Mouse (Mus musculus): ENCODE data around the gene Lrp10.

Lrp10 gene

DNA sequence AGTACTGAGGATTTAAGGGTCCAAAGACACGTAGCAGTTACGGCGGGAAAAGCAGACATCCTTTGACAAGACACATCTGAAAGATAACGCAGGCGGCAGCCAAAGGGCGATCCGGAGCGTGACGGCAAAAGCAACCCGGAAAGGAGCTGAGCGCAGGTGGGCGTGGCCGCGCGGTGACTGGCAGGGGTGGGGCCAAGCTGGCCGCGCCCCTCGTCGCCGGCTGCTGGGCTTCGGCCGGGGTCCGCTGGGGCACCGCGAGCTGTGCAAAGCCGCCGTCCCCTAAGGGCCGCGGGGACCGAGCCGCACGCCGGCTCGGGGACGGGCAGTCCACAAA, at the start of gene Lrp10:
TSS of gene Lrp10 (plus strand) at position 179 of the 334 bp plus-strand sequence.
- peak; percentile 88 to 91 for DNase-seq (ENCODE audit: low spot score in 2 of 2)

DNA sequence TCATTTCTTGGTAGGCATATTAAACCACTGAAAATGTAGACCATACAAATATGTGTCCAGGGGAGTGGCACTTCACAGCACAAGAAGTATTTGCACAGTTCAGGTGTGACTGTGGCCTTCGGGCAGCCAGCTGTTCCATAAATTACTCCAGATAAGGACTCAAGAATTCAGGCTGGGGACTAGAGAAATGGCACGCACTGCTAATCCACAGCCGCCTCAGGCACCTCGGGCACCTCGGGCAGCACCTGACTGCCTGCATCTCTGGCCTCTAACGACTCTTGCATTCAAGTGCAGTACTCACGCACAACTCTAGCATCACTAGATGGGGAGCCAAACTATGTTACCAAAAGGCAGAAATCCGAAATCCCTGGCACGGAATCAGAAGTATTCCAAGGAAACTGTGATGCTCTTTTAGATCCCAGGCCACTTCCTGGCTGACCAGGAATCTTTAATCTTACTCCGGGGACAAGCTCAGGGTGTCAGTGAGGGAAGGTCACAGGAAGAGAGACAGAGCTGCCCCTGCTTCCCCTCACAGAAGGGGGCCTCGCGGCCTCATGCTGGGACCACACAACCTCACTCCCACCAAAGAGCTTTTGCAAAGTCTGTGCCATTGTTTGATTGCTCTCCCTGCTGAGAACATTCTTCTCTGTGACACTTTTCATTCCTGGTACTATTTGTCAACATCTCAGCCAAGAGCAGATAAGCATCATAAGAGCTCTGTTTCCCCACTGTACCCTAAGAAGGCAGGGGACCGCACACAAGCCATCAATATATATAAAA, 48.5 kb upstream of the Lrp10 start:
- DNase-seq (ENCODE audit: low spot score in 2 of 2): no peak

DNA sequence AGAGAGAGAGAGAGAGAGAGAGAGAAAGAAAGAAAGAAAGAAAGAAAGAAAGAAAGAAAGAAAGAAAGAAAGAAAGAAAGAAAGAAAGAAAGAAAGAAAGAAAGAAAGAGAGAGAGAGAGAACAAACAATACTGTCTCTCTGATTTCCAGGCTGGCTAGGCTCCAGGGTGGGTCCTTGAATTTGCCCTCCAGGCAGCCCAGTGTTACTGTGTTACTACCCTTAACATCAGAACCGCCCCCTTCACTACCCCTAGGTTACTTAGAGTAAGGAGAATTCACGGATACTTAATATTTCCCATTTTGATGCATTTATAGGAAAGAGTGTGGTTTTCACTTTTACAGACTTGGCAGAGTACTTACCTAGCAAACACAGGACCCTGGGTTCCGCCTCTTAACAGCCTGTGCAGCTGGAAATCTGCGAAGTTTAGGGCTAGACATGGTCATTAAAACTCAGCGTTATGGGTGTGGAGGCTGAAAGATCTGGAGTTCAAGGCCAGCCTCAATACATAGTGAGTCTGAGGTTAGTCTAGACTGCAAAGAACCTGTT, 47.6 kb upstream of the Lrp10 start:
- DNase-seq (ENCODE audit: low spot score in 2 of 2): no peak

DNA sequence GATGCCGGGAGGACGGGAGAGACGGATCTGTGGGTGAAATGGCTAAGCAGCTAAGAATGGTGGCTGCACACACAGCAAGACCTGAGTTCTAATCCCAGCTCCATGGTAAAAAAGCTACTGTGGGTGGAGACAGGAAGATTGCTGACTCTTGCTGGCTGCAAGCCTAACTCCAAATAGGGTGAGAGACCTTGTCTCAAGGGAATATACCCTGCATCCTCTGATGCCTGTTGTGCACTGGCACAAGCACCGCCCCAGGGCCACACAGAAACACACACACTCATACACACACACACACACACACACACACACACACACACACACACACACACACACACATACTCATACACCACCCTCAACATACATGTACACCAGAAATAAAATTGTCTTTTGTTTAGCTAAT, 47.1 kb upstream of the Lrp10 start:
- DNase-seq (ENCODE audit: low spot score in 2 of 2): no peak

DNA sequence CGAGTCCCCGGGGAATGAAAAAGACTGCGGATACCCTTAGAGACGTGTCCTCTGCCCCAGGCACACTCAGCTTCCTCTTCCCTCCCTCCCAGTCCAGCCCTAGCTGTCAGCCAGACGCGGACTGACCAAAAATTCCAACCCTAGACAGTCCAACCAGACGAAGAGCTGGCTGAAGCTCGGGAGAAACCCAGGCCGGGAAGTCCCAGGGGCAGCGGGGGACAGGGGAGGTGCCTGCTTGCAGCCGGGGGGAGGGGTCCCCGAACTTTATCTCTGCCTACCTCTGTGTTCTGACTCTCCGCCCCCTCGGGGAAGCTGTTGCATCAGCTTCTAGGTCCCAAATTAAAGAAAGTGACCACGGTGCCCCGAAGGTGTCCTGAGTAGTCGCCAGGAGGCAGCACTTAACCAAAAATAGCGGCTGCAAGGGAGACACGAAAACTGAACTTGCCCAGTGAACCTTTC, 46.3 kb upstream of the Lrp10 start, which contains the start of gene Slc7a7:
TSS of gene Slc7a7 (minus strand) at position 158 of the 459 bp plus-strand sequence.
- DNase-seq (ENCODE audit: low spot score in 2 of 2): peak; percentile 28 to 41

DNA sequence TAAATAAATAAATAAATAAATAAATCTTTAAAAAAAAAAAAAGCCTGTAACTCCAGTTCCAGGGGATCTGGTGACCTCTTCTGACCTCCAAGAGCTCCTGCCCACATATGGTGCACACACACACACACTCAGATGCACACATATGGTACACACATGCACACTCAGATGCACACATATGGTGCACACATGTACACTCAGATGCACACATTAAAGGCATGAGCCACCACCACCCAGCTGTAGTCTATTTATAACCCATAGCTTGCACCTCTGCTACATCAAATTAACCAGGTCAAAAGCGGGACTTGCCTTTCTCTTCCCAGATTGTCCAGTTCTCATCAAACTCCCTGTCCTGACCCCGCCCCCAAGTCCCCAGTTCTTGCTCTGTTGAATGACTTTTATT, 42.9 kb upstream of the Lrp10 start:
- DNase-seq (ENCODE audit: low spot score in 2 of 2): no peak

DNA sequence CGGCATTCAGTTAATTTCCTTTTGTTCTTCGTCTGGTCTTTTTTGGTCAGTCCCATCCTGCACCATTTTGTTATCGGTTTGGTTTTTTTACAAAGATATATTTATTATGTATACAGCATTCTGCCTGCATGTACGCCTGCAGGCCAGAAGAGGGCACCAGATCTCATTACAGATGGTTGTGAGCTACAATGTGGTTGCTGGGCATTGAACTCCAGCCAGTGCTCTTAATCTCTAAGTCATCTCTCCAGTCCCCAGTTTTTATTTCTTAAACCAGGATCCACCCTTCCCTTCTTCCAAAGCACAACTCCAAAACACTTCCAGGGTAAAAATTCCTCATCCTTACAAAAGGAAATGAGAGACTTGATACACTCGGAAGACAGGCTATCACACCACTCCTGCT, 40.5 kb upstream of the Lrp10 start:
- peak; percentile 42 to 49 for DNase-seq (ENCODE audit: low spot score in 2 of 2)

DNA sequence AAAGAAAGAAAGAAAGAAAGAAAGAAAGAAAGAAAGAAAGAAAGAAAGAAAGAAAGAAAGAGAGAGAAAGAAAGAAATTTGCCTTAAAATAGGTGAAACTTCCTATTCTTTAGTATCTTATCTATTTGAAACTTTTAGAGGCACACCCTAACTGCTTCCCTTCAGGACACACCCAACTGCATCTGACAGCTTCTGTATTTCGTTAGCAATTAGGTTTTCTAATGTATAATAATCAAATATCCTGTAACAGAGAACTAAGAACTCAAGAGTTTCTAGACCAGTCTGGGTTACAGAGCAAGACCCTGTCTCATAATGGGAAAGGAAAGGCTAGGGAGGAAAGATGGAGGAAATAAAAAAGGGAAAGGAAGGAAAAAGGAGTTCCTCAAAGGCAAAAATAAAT, 39.3 kb upstream of the Lrp10 start:
- no peak for DNase-seq (ENCODE audit: low spot score in 2 of 2)

DNA sequence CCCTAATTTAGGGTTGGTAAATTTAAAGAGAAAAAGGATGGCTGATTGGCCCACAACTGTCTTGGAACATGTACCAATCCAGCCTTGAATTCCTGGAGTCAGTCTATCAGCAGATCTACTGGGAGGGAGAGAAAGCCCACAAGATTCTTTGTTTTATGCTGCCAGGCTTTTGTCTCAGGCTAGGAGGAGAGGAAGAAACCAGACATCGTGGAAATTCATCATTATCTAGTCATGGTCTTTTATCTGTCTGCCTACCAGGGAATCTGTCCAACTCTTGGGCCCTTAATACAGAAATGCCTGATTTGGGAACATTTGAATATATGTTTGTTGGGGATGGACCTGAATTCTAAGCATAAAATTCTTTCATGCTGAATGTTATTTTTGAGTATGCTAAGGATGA, 38.4 kb upstream of the Lrp10 start:
- no peak for DNase-seq (ENCODE audit: low spot score in 2 of 2)

DNA sequence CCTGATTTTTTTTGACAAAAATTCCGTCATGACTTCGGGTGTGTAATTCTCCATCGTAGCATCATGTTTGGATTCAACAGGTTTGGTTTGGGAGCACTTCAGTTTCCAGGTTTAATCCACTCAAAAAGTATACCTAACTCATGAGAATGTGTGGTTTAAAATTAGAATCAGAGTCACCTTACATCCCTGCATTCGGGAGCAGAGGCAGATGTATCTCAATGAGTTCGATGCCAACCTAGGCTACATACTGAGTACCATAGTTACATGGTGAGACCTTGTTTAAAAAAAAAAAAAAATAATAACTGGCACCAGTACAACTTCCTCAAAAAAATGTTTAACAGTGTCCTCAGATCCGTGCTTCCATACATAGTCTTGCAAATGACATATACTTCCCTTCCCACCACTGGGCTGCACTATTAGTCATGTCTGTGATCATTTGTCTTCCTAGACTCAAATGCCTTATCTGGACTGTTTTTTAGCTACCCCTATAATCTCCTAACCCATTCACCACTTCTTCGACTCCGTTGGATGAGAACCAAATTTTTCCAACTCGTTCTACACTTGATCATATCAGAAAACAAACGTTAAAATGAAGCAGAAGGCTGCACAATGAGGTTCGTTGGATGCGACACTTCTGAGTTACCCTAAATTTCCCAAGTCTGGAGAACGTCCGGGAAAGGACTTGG, 37.8 kb upstream of the Lrp10 start:
- DNase-seq (ENCODE audit: low spot score in 2 of 2): no peak

DNA sequence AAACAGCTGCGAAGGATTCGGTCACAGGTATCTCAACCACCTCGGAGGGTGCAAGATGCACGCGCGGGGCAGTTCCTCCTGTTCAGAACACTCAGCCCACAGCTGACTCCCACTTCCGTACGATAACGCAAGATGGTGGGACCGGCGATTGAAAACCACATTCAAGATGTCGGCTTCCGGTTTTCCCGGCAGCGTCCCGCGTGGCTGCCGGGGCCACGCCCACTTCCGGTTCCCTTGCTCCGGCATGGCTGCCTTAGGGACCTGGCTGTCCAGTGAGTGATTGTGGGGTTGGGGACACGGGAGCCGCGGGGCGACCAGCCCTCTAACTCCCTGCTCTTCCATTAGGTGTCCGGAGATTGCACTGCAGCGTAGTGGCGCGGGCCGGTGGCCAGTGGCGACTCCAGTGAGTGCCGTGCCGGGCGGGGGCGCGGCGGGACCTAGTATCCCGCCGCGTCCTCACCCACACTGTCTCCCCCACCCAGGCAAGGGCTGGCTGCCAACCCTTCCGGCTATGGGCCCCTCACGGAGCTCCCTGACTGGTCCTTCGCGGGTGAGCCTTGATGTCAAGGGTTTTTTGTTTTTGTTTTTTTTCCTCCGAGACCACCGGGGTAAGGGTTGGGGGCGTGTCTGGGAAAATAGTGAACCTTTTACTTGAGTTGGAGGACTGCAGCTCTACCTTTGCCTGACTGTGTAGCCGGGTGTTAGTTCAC, 37.1 kb upstream of the Lrp10 start, which contains the start of gene Mrpl52:
TSS of gene Mrpl52 (plus strand) at position 221 of the 710 bp plus-strand sequence.
- DNase-seq (ENCODE audit: low spot score in 2 of 2): peak; percentile 68 to 75

DNA sequence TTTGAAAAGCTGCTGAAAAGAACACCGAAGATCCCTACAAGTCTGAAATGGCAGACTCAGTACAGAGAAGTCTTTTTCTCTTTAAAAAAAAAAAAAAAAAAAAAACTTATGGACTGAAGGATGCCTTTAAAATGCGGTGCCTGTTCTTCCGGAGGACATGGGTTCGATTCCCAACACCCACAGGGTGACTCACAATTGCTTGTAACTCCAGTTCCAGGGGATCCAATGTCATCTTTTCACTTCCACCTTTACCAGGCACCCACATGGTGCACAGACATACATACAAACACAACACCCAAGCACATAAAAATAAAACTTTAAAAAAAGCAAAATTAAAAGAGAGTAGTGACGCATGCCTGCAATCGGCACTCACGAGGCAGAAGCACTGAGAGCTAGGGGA, 36.2 kb upstream of the Lrp10 start:
- no peak for DNase-seq (ENCODE audit: low spot score in 2 of 2)

DNA sequence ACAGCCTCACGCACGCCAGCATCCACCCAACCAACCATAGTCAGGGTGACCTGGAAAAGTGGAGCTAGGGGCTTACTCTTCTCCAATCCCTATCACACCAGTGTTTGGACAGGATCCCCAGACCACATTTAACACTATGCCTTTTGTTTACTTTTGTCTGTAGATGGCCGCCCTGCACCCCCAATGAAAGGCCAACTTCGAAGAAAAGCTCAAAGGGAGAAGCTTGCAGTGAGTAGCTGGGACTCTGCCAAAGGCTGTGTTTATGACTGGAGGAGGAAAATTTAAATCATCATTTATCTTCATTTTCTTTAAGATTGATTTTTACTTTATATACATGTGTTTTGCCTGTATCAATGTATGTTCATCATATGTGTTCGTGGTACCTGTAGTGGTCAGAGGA, 35.5 kb upstream of the Lrp10 start:
- DNase-seq (ENCODE audit: low spot score in 2 of 2): no peak

DNA sequence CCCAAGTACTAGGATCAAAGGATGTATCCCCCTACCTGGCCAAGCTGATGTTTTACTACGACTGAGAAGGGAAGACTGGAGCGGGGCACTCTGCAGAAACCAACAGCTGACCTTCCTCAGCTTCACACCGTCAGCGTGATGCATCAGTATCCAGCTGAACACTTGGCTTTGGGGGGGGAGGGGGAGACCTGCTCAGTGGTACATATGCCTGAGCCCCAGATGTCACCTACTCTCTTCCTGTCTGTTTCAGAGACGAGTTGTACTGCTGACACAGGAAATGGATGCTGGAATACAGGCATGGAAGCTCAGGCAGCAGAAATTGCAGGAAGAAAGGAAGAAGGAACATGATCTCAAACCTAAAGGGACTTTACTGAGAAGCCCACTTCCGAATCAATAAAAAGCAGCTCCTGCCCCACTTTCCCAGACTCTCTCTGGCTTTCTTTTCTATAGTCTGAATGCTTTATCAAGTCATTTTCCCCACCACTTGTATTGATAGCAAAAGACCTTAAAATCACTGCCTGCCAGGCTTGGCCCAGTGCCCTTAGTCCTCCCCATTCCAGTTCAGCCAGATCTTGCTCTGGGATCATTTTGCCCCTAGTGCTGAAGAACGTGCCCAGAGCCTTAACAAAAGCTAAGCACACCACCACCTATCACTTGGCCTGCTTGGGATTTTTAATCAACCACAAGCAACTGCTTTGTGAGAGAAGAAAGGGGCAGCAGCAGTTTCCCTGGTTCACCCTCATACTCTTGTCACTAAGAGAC, 34.4 kb upstream of the Lrp10 start:
- DNase-seq (ENCODE audit: low spot score in 2 of 2): no peak

DNA sequence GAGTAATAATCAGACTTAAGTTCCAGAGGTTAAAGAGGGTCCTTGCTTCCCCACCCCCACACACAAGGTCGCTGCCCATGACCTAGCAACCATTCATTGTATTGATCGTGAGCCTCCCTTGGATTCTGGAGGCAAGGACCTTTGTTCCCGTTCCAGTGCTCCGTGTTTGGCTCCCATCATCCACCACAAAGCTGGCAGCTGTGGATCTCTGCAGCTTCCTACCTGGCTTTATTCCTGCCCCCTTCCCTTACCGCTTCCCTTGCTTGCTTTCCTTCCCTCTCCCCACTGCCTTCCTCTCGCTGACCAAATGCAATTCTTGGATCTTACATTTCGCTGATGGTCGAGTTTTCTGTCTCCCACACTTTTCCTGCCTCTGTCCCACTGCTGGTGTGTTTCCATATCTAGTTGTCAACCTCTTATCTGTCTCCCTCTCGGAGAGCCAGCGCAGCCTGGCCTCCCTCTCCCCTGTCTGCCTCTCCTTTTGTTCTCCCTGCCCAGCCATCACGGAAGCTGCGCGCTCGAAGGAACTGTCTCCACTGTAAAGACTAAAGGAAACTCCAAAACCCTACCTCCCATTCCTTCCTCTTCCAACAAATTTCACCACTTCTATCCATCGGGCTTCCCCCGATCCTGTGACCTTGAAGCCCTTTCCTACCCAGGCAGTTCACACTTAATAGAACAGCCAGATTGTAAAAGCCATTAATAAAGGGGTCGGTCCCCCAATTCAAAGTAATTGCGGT, 33.4 kb upstream of the Lrp10 start:
- DNase-seq (ENCODE audit: low spot score in 2 of 2): no peak

DNA sequence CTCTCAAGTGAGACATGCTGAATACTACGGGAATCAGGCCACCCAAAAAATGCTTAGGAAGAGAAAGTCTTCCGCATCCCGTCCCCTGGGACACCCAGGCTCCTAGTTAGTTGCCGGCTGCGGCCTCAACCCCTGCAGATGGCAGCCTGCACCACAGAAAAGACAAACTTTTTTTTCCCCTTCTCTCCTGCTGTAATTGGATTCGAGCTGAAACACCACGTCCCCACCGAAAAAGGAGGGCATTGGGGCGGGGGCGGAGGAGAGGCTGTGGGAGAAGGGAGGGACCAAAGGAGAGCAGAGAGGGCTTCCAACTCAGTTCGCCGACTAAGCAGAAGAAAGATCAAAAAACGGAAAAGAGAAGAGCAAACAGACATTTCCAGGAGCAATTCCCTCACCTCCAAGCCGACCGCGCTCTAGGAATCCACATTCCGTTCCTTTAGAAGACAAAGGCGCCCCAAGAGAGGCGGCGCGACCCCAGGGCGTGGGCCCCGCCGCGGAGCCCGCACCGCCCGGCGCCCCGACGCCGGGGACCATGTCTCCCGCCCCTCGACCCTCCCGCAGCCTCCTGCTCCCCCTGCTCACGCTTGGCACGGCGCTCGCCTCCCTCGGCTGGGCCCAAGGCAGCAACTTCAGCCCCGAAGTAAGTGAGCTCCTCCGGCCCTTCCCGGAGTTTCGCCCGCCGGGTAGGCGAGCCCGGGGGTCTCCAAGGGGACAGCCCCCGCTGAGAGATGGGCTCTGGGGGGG, 32.4 kb upstream of the Lrp10 start, which contains the start of gene Mmp14:
TSS of gene Mmp14 (plus strand) at position 279 of the 744 bp plus-strand sequence.
- no peak for DNase-seq (ENCODE audit: low spot score in 2 of 2)

DNA sequence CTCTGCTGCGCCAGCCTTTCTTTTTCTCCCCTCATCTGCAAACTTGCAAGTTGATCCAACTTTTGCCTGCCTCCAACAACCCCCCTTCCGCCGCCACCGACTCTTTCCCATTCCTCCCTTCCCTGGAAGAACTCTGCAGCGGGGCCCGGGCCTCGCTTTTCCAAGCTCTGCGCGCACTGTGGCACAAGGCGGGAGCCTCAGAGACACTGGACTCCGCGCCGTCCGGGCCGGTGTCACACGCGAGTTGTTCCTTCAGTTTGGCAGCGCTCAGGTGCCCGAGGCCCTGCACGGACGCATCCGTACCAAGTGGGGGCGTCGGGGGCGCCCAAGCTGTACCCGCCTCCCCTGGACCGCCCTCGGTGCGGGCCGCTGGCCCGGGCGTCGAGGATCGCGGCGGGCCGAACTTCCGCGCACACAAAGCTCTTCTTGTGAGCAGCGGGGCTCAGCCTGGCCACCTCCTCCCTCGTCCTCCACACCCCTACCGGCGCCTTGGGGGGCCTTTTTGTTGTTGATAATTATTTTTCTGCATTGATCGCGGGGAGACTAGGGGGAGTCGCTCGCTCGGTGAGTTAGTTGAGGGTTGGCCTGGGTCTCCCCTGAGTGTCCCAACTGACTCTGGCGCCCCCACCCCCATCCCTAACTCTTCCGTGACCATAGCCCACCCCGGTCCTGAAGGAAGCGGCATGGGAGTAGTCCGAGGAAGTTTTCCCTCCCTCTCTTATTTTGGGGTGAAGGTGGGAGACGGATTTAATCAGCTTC, 31.7 kb upstream of the Lrp10 start:
- DNase-seq (ENCODE audit: low spot score in 2 of 2): peak in 1 of 2 experiments; percentile 27

DNA sequence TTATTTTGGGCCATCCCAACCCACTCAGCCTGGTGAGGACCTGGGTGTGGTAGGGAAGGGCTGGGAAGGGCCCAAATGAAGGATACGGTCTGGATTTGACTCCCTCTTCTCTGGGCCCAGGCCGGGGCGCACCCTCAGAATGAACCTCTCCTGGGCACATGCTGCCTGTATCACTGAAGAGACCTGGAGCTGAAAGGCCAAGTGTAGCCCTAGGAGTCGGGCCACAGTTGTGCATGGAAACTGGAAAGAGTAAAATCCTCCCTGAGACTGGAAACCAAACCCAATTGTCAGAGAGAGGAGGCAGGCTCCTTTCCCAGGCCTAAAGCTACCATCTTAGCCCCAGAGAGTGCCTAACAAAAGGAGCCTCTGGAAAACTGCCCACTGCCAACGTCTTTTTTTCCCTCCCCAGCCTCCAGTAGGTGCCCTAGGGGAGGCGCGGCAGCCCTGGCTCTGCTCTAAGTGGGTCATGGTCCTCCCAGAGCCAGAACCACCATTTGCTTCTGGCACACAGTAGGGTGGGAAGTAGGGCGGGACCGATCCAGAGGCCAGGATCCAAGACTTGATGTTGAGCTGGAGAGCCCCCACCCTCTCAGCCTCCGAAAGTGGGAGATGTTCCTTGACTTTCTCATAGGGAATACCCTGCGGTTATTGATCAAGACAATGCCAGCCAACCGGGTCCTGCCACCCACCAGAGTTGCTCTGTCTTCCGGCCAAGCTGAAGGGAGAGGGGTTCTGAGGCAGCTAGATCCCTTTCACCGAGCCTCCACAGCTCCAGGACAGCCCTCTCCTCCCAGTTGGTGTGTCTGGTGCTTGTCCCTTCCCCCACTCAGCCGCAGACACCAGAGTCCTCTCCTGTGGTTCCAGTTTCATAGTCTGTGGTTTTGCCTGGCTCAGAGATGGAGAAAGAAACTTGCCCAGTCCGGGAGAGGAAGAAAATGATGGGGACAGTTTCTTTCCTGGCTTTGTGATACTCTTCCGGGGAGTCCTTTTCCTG, 30.8 kb upstream of the Lrp10 start:
- no peak for DNase-seq (ENCODE audit: low spot score in 2 of 2)
